Mouse (Mus musculus): ENCODE data around the gene Efna3.

Efna3 gene

DNA sequence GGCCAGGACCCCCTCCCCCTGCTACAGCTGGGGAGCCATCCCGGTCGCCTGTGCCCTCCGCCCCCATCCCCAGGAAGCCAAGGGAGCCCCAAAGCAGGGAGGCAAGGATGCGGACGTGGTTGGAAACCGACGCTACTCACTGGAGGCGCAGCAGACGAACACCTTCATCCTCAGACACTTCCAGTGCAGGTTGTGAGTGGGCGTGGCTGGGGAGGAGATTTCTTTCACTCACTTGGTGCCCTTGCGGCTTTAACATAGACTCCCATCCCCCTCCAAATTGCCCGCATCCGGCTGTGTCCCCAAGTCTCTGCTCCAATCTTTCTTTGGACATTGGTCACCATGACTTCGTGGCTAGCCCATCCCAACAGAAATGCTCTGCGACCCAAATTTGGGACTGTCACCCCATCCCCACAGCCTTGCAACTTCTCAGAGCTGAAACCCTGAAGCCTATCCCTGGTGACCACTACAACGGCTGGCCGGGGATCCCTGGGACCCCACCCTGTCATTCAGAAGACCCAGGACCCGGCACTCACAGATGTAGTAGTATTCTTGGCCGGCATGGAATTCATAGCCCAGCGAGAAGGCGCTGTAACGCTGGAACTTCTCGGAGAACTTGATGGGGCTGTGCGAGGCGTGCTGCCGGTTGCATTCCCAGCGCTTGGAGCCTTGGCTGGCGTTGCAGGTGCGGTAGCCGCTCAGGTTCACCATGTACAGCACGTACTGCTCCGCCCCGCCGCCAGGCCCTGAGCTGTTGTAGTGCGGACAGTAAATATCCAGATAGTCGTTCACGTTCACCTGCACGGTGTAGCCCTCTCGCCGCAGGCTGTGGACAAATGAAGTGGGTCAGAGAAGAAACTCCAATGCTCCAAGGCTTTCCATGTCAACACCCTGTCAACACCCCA lies 6.6 kb downstream of the Efna3 start:
- DNase-seq (ENCODE audit: low read depth, low spot score) = no peak

DNA sequence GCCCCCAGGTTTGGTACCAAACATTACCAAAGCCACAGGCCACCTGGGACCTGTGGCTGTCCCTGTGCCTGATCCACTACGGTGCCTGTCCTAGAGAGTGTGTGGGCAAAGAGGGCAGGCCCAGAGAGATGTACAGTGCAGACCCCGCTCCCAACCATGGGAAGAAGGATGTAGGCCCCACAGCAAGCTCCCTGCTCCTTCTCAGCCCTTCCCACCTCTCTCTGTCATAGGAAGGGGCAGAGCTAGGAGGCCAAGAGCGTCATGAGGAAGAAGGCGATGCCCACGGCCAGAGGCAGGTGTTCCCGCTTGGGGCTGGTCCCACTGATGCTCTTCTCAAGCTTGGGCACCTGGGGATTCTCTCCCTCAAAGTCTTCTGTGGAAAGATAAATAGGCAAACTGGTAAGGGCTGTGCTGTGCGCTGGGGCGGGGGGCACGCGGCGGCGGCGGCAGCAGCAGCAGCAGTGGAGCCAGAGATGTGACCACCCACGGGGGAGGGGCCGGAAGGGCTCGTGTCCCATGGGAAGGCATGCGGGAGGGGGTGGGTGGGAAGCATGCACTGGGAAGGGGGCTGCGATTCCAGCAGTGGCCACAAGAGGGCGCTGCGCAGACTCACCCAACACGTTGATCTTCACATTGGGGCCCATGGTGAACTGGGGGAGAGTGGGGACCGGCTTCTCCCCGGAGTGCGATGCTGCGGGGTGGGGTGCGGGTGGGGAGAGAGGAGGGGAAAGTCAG lies 7.4 kb downstream of the Efna3 start:
- DNase-seq (ENCODE audit: low read depth, low spot score) = peak; percentile 52

DNA sequence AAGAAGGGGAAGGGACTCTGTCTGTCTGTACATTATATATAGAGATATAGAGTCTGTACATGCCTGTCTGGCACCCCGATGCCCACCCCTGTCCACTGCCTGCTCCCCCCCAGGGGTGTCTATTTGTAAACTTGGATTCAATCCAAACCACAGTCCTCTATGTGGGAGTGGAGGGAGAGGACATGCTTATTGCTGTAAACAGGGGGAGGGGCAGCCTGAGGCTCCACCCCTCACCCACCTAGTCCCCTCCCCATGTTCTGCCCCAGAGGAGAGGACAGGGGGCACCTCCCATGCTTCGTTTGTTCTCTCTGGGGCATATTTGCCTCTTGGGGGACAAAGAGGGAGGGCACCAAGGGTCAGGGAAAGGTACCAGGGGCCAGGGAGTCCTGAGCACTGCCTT lies 8.0 kb downstream of the Efna3 start:
- no peak for DNase-seq (ENCODE audit: low read depth, low spot score)

DNA sequence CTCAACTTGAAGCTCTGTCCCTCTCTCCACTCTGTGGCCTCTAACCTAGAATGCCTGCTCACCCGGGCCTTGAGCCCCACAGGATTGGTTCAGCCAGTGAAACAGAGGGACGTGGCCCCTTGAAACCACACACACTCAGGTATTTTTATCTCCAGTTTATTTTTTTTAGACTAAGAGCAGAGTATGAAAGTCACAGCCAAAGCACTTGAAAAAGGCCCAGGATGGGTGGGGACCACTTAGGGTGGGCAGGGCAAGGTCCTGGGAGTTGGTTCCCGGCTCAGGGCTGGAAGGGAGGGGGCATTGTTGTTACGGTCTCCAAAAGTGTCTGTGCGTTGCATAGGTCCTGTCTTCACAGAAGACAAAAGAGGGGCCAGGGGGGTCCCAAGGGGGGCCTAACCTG lies 8.4 kb downstream of the Efna3 start:
- no peak for DNase-seq (ENCODE audit: low read depth, low spot score)

DNA sequence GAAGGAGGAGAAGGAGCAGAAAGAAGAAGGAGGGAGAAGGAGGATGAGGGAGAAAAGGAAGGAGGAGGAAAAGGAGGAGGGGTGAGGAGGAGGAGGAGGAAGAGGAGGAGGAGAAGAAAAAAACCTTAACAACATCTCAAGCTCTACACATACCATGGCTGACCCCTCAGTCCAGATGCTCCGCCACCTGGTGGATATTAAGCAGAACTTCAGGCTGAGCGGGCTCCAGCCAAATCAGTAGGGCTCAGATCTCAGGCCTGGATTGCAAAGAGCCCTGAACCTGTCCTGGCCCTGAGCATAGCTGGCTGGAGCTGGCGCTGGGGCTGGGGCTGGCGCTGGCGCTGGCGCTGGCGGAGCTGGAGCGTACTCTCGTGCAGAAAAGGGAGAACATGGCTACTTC lies 14.7 kb downstream of the Efna3 start:
- peak; percentile 55 for DNase-seq (ENCODE audit: low read depth, low spot score)

DNA sequence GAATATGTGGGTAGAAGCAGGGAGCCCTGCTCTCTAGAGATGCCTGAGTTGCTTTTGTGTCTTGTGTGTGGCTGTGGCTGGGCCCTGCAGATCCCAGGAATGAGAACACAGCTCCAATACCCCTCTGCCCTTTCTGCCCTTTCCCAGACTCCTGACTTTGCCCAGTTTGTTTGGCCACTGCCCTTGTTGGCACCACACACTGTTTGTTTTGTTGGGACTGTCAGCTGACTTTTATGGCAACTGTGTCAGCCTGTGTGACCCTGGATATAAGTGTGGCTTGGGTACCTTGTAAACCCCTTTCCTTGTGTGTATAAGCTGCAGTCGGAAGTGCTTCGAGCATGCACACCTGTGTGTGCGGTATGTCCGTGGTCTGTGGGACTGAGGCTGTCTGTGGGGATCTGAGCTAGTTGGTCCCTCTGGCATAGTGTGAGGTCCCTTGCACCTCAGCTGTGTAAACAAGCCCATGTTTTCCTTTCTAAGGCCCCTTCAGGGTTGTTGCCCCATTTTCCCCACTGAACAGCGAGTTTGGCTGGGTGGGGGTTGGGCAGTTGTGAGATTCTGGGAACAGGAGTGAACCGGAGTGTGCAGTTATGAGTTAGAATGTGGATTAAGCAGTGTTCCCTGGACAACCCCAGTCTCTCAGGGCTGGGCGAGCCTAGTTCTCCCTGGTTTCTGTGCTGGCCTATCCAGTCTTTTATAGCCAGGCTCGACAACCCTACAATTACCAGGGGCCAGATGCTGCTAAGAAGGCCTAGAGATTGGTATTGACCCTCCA lies 17.0 kb downstream of the Efna3 start:
- no peak for DNase-seq (ENCODE audit: low read depth, low spot score)

DNA sequence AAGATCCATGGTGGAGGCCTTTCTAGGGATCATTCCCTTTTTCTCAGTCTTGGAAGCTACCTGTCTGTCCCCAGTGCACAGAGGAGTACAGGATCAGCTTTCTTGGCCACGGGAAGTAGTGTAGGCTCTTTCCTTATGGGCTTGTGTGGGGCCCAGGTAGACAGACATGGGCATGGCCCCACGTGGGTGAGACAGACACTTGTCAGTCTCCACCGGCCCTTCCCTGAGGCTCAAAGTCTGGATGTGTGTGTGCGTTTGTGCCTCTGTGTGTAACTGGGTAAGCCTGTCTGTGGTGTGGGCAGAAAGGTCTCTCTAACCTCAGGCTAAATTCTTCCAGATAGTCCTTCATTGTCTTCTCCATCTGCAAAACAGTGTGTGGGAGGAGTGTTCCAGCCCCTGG lies 17.7 kb downstream of the Efna3 start:
- DNase-seq (ENCODE audit: low read depth, low spot score) = no peak

DNA sequence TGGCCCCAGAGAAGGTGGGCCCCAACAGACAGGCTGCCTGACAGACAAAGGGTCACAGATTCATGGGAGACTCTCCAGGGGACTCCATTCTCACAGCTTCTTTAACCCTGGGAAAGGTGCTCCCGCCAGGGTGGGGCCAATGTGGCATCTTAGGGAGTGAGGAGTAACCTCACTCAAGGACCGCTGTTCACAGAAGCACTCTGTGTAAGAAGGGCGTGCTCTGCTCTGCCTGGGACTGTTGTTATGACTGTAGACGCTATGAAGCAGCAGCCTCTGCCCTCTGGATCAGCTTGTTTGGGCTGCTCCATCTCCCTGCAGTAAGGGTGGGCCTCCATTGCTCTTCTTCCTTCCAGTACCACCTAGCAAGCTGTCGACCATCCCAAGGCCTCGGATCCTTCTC lies 18.3 kb downstream of the Efna3 start:
- no peak for DNase-seq (ENCODE audit: low read depth, low spot score)

DNA sequence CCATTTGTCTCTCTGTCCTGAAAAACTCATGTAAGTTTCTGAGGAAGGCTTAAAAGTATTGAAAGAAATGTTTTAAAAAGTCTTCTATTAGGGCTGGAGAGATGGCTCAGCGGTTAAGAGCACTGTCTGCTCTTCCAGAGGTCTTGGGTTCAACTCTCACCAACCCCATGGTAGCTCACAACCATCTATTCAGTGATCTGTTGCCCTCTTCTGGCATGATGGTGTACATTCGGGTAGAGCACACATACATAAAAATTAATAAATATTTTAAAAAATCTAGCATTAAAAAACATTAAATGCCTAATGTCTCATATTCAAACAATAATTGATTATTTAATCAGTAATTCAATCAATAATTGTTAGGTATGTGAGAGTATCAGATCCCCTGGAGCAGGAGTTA lies 22.3 kb downstream of the Efna3 start:
- no peak for DNase-seq (ENCODE audit: low read depth, low spot score)

DNA sequence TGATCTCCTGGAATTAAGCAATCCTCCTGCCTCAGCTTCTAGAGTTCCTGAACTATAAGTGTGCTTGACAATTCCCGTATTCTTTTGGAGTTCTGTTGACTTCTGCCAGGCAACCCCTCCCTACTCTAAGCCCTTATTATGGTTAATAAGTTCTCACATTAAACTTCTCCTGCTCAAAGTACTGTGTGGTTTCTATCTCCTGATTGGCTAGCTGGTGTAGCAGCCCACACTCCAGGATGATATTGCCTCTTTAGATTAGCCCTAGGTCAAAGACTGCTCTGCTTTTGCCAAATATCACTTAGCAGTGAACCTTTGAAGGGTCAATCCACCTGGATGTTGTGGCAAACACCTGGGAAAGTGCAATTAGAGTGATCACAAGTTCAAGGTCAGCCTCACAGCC lies 22.7 kb downstream of the Efna3 start:
- DNase-seq (ENCODE audit: low read depth, low spot score) = no peak

DNA sequence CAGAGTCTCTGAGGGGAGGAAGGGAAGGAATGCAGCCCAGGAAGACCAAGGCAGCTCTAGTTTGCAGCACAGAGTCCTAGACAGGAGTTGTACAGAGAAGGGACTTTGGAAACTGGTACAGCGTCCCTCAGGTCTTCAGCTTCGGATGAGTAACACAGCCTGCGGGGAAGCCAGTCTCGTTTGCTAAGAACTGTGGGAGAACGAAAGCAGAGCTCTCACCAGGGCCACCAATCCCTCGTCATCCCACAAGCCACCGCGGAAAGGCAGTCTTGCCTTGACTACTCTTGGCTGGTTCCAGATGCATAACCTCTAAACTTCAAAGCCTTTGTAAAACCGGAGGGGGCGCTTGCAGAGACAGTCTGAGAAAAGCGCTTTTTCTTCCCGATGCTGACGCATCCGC lies 23.3 kb downstream of the Efna3 start:
- no peak for DNase-seq (ENCODE audit: low read depth, low spot score)

DNA sequence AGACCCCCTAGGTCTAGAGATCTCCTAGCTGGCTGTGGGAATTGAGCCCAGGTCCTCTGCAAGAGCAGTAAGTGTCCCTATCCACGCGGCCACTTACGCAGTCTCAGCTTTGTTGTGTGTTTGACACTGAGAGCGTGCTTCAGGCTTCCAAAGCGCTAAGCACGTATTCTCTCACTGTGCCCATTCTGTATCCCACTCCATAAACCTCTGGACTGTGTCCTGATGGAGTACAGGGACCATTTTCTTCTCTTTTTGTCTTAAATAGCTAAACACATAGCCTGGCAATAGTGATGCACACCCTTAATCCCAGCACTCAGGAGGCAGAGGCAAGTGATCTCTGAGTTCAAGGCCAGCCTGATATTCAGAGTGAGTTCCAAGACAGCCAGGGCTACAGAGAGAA lies 23.9 kb downstream of the Efna3 start:
- no peak for DNase-seq (ENCODE audit: low read depth, low spot score)

DNA sequence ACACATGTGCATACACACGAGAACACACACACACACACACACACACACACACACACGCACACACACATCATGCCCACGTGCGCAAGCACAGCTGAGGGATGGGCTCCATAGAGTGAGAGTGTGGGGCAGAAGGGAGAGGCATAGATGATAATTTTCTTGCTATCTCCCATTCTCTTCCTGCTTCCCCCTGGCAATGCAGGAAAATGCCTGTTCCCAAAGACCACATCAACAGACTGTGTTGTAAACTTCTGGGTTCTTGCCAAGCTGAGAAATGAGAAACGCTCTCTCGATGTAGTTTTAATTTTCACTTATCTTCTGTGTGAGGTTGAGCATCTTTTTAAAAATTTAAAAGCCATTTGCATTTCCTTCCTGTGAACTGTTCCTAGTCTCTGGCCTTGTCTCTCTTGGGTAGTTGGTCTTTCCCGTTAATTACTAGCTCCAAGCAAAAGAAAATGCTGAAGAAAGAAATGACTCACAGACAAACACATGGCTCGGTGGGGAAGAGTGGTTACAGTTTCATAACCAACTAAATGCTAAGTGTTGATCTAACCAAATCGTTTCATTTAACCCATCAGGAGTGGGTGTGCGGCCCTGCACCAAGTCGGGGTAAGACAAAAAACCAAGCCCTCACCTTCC lies 25.9 kb downstream of the Efna3 start:
- DNase-seq (ENCODE audit: low read depth, low spot score) = no peak

DNA sequence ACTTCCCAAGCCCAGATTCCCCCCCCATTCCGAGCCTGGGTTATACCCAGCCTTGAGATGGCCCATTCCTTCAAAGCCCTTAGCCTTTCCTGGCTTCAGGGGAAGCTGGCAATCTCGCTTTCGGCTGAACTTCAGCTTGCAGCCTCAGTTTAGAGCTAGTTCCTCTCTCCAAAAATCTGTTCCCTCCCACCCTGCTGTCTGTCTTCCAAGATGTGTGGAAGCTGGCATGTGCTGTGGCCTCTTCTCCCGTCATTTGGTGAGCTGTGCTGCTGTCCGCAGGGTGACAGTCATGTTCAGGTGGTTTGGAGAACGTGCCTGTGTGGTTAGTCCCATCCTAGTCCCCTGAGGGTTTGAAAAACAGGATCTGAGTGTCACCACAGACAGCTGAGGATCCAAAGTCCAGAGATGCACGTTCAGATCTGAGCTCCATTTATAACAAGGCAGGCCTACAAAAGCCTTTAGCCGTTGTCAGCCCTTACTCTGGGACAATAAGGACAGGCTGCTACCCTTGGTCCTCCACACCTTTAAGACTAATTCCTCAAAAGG lies 27.0 kb downstream of the Efna3 start:
- DNase-seq (ENCODE audit: low read depth, low spot score) = no peak

DNA sequence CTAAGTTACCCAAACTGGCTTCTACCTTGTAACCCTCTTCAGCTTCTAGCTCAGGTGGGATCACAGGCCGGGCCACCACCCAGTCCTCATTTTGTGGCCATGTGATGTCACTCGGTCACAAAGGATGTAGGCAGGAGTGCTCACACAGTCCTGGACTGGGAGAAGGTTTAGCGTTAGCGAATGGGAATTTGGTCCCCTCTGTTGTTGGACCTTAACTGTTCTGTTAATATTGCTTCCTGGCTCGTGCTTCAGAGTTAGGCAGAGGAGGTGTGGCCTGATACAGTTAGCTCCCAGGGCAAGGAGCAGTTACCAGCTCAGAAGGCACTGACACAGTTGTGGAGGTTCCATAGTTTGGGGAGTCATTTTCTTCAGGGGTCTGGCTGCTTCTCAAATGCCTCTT lies 28.6 kb downstream of the Efna3 start:
- DNase-seq (ENCODE audit: low read depth, low spot score) = no peak

DNA sequence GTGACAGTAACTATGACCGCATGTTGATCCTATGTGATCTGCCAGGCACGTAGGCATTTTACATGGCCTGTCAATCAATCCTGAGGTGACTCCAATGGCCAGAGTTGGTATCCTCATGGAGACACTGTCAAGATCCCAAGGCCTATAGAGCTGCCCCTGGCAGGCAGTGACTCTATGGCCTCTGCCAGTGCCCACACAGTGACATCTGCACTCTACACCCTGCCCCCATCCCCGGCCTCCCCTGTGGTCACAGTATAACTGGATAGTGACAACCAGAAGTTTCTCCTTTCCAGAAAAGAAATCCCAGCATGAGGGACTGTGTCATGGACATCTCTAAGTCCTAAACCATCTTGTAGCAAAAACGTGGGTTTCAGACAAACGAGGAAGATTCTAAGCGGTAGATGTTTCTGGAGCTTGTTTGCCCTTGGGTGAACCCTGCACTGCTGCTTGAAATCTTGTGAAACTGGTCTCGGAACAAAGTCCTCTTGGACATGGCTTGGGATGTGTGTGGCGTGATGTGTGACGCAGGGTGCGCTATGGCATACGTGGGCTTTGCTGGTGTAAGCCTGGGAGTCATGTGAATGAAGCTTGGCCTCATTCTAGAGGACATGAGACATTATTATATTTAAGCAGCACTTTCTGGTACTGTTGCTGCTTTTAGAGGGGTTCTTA lies 29.4 kb downstream of the Efna3 start:
- no peak for DNase-seq (ENCODE audit: low read depth, low spot score)

DNA sequence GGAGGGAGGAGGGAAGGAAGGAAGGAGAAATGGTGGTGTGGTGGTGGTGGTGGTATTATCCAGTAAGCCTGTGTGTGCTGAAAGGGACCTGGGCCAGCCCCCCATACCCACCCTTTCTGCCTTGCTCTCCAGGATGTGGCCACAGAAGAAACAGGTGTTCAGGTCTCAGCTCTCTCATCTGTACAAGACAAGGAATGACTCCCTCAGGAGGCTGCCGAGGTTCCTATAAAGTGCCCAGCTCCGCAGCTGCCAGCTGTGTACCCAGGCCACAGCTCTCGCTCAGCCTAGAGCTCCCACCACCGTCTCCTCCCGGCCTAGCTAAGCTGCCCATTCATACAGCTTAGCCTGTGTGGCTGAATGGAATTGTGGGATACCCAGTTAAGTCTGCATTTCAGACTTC lies 30.5 kb downstream of the Efna3 start:
- DNase-seq (ENCODE audit: low read depth, low spot score) = no peak

DNA sequence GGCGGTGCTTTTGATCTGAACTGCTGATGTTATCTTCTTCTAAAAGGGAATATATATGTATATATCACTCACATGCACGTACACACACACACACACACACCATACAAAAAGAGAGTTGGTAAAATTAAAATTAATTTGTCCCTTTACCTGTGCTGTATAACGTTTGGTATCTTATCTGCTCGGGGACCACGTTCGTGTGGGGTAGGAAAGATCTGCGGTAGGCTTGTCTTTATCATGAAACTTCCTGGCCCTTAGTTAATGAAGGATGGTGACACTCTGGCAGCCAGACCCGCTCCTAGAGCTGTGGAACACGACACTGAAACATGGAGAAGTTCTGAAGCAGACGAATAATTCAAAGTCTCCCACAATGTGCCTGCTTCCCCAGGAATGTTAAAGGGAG lies 30.9 kb downstream of the Efna3 start:
- no peak for DNase-seq (ENCODE audit: low read depth, low spot score)

DNA sequence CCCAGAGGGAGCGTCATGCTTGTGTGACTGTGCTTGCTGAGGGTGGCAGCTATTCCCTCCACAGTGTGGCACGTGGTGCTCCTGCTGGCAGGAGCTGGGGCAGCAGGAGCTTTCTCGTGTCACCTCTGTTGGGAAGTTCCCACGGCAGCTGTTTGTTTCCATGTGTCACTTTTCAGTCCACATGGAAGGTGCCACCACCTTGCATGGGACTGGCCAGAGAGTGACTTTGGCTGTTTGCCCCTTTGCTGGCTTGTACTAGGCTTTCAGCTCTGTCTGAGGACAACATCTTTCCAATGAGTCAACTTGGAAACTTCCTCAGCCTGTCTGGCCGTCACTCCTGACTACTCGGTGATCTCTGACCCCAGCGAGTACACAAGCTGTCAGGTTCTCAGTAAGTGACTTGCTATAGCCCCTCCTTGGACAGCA lies 34.2 kb downstream of the Efna3 start:
- peak; percentile 47 for DNase-seq (ENCODE audit: low read depth, low spot score)

DNA sequence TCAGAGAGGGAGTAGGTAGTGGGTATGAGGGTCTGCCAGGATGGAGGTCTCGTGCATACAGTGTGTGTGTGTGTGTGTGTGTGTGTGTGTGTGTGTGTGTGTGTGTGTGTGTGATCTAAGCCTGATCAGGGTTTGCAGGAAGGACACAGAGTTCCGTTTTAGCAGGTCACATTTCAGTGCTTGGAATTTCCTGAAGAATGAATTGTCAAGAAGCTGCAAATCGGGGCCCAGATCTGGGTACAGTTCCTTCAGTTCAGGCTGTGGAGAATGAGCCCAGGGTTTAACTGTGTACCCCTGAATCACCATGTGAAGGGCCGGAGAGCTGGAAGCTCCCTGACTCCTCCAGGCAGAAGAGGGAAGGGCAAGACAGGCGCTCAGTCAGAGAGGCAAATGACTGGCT lies 35.5 kb downstream of the Efna3 start:
- no peak for DNase-seq (ENCODE audit: low read depth, low spot score)

DNA sequence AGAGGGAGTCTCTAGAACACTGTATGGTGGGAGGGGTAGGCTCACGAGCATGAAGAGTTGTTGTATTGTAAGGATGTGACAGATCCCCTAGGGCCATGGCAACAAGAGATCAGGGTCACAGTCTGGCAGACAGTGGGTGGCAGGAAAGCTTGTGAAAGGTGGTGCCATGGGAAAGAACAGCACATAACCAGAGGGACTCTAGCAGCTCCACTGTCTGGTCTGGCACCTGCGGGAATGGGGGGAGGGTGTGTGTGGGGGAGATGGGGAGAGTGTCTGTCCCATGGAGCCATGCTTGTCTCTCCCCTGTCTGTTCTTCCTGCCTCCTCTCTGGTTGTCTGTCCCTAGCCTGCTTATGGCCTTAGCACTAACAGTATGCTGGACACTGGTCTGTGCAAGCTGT lies 37.2 kb downstream of the Efna3 start:
- DNase-seq (ENCODE audit: low read depth, low spot score) = no peak
